Mouse (Mus musculus) layer of hippocampus, adult 11-12 months (tissue): Measurements from ENCODE around the gene Dnase2a.

ENCODE experiments used
- DNase-seq: peaks from one replicate; pipeline ENCODE4 v3.0.0; 2022; ENCODE audit warnings: low spot score

The Dnase2a gene

GRCm38 (mm10) chr8:84936962-84937546 lies 28.7 kb downstream of the Dnase2a start, which contains the start of gene Mast1:
Gene Mast1 (minus strand): TSS chr8:84937359.
- peak; percentile 58 for DNase-seq

- DNase-seq: no peak
Measured at GRCm38 (mm10) chr8:84937620-84938485, 29.5 kb downstream of the Dnase2a start.

- DNase-seq: no peak
Measured at GRCm38 (mm10) chr8:84943699-84944098, 35.3 kb downstream of the Dnase2a start.

- DNase-seq: peak; percentile 64
Measured at GRCm38 (mm10) chr8:84944478-84945160, 36.3 kb downstream of the Dnase2a start.

GRCm38 (mm10) chr8:84945235-84945632 lies 36.9 kb downstream of the Dnase2a start:
- peak; percentile 70 for DNase-seq

GRCm38 (mm10) chr8:84945633-84946527 lies 37.5 kb downstream of the Dnase2a start:
- peak; percentile 46 for DNase-seq

- no peak for DNase-seq
Measured at GRCm38 (mm10) chr8:84946528-84947240, 38.3 kb downstream of the Dnase2a start, which contains the start of gene Rtbdn. Gene Rtbdn (plus strand): TSS chr8:84946991.

- DNase-seq: no peak
Measured at GRCm38 (mm10) chr8:84947241-84947545, 38.8 kb downstream of the Dnase2a start.

- DNase-seq: no peak
Measured at GRCm38 (mm10) chr8:84949753-84950152, 41.4 kb downstream of the Dnase2a start.

- DNase-seq: peak; percentile 26
Measured at GRCm38 (mm10) chr8:84952612-84953255, 44.4 kb downstream of the Dnase2a start.

GRCm38 (mm10) chr8:84956768-84957167 lies 48.4 kb downstream of the Dnase2a start:
- peak; percentile 81 for DNase-seq

GRCm38 (mm10) chr8:84959811-84960210 lies 51.5 kb downstream of the Dnase2a start:
- DNase-seq: no peak

GRCm38 (mm10) chr8:84963952-84964351 lies 55.6 kb downstream of the Dnase2a start:
- DNase-seq: no peak

- peak; percentile 95 for DNase-seq
Measured at GRCm38 (mm10) chr8:84965731-84966291, 57.5 kb downstream of the Dnase2a start.

- DNase-seq: no peak
Measured at GRCm38 (mm10) chr8:84966603-84967002, 58.2 kb downstream of the Dnase2a start.

GRCm38 (mm10) chr8:84967532-84968304 lies 59.4 kb downstream of the Dnase2a start:
- no peak for DNase-seq

GRCm38 (mm10) chr8:84968650-84969049 lies 60.3 kb downstream of the Dnase2a start:
- DNase-seq: no peak

- DNase-seq: peak; percentile 77
Measured at GRCm38 (mm10) chr8:84969241-84970134, 61.1 kb downstream of the Dnase2a start, which contains the start of the genes Gm49661, Prdx2 and Rnaseh2a. Gene Gm49661 (minus strand): TSS chr8:84969433. Gene Prdx2 (plus strand): TSS chr8:84969587. Gene Rnaseh2a (minus strand): TSS chr8:84969767.
